Mouse (Mus musculus) hindbrain, embryonic 14.5 days (tissue): ENCODE measurements around the gene Edar. TPM values are rescaled to one million over a fixed set of nuclear protein-coding genes. Genes with fewer than 3 reads are reported as not detected.
"Not testable (repeated sequence)": the region's sequence is repeated elsewhere in the genome, so short reads cannot be mapped to it uniquely, and the experiment has no call there.

ENCODE experiments used
- ATAC-seq: fragments of 200-750 bp; cut with Nextera tagmentation; 2 replicates; pipeline ENCODE4 v1.8.0; 2017; ENCODE audit warnings: moderate number of reproducible peaks, mild to moderate bottlenecking, moderate TSS enrichment, moderate library complexity; ENCODE audit not compliant: low FRiP score
- DNase-seq: peaks from one replicate; pipeline ENCODE4 v3.0.0-alpha.2; 2015; ENCODE audit warnings: low spot score
- H3K27ac ChIP-seq: fragments of 300-500 bp; sonication (generic); 2 replicates; pipeline ENCODE4 v1.5.1; 2014; ENCODE audit warnings: mild to moderate bottlenecking, moderate library complexity
- H3K27me3 ChIP-seq: fragments of 300-500 bp; sonication (generic); 2 replicates; pipeline ENCODE4 v1.6.1; 2014; ENCODE audit warnings: mild to moderate bottlenecking, low read length, mixed read lengths; ENCODE audit not compliant: control insufficient read depth, insufficient read depth
- H3K36me3 ChIP-seq: fragments of 300-500 bp; sonication (generic); replicated peaks from 2 replicates; pipeline ENCODE4 v1.6.1; 2014; ENCODE audit not compliant: control insufficient read depth, insufficient read depth
- H3K4me1 ChIP-seq: fragments of 300-500 bp; sonication (generic); replicated peaks from 2 replicates; pipeline ENCODE4 v1.6.1; 2014; ENCODE audit warnings: antibody characterized with exemption, low read length, mixed read lengths; ENCODE audit not compliant: control insufficient read depth, insufficient read depth
- H3K4me2 ChIP-seq: fragments of 300-500 bp; sonication (generic); replicated peaks from 2 replicates; pipeline ENCODE4 v1.6.1; 2014; ENCODE audit warnings: mild to moderate bottlenecking, moderate library complexity
- H3K4me3 ChIP-seq: fragments of 300-500 bp; sonication (generic); replicated peaks from 2 replicates; pipeline ENCODE4 v1.5.1; 2014; ENCODE audit warnings: mild to moderate bottlenecking, low read length
- H3K9ac ChIP-seq: fragments of 300-500 bp; sonication (generic); 2 replicates; pipeline ENCODE4 v1.6.1; 2014
- H3K9me3 ChIP-seq: fragments of 300-500 bp; sonication (generic); 2 replicates; pipeline ENCODE4 v1.6.1; 2016; ENCODE audit warnings: low read length; ENCODE audit not compliant: control insufficient read depth
- WGBS: fragments of 180-500 bp; shearing (Covaris S2); extraction: QIAGEN DNeasy Blood & Tissue Kit; methylation state at CpG from one replicate; pipeline ENCODE4 v1.1.7; 2014; 5-methylcytosine and 5-hydroxymethylcytosine counted together
- polyA plus RNA-seq: library from polyadenylated mRNA; unstranded; fragments of >200 nt; fragmentation: Nextera tagmentation; extraction: Ambion mirVana; gene quantifications from 2 replicates; pipeline ENCODE4 v1.2.1, GENCODE M21; 2014

Gene Edar
- 0.24 and 0.25 TPM in 2 replicates for polyA plus RNA-seq

GRCm38 (mm10) chr10:58675533-58675932, at the start of gene Edar:
Gene Edar, minus strand, starts transcription at chr10:58675654.
- Histone ChIP-seq H3K27ac (no peak within 1 kb of the TSS), H3K9ac (no peak within 1 kb of the TSS), H3K4me3 (no peak within 1 kb of the TSS; the same call in 1 of the 2 replicates), H3K9me3 (no peaks in the 10 kb centered on the region), H3K36me3 (no peaks in the 10 kb centered on the region), H3K27me3 (no peaks in the 10 kb centered on the region), H3K4me1 (peaks cover 8% of the 10 kb centered on the region; the same call in 1 of the 2 replicates), H3K4me2 (peak within 1 kb of the TSS; percentile 44)
- 2% methylated on average over 20 of the region's 20 CpGs for WGBS
- DNase-seq (peak; percentile 80), ATAC-seq (peak; percentile 71)

- H3K27me3 ChIP-seq, H3K36me3 ChIP-seq, H3K4me2 ChIP-seq, H3K4me1 ChIP-seq, ATAC-seq, H3K4me3 ChIP-seq, DNase-seq, H3K9ac ChIP-seq, H3K27ac ChIP-seq, H3K9me3 ChIP-seq: not testable (repeated sequence)
Observed at GRCm38 (mm10) chr10:58718110-58718509, 42.7 kb upstream of the Edar start, which contains the start of gene Gm17542. Gene Gm17542, minus strand, starts transcription at chr10:58718210.

- H3K27ac ChIP-seq = no peak overlapping the region
- no peaks in the 10 kb centered on the region for H3K36me3 ChIP-seq
- H3K4me1 ChIP-seq = no peaks in the 10 kb centered on the region
- no peak overlapping the region for H3K9ac ChIP-seq
- H3K27me3 ChIP-seq = no peaks in the 10 kb centered on the region
- 66% methylated on average over 3 of the region's 3 CpGs for WGBS
- no peak for DNase-seq
- H3K9me3 ChIP-seq = no peaks in the 10 kb centered on the region
- H3K4me3 ChIP-seq = no peak overlapping the region
- ATAC-seq = no peak
- H3K4me2 ChIP-seq = peak overlapping the region; percentile 38; the same call in 1 of the 2 replicates
Observed at GRCm38 (mm10) chr10:58714789-58715148, 39.3 kb upstream of the Edar start.

- ATAC-seq = no peak
- Histone ChIP-seq H3K4me2 (peak overlapping the region; percentile 38), H3K27me3 (no peaks in the 10 kb centered on the region), H3K9ac (no peak overlapping the region), H3K9me3 (no peaks in the 10 kb centered on the region), H3K4me1 (no peaks in the 10 kb centered on the region), H3K4me3 (no peak overlapping the region), H3K27ac (no peak overlapping the region), H3K36me3 (no peaks in the 10 kb centered on the region)
- no peak for DNase-seq
- 43% methylated on average over 24 of the region's 24 CpGs for WGBS
Observed at GRCm38 (mm10) chr10:58713855-58714788, 38.7 kb upstream of the Edar start.

GRCm38 (mm10) chr10:58713225-58713624, 37.8 kb upstream of the Edar start:
- Histone ChIP-seq H3K9me3 (no peaks in the 10 kb centered on the region), H3K9ac (no peak overlapping the region), H3K27ac (no peak overlapping the region), H3K36me3 (no peaks in the 10 kb centered on the region), H3K27me3 (no peaks in the 10 kb centered on the region), H3K4me1 (no peaks in the 10 kb centered on the region), H3K4me2 (no peak overlapping the region), H3K4me3 (no peak overlapping the region)
- ATAC-seq (no peak), DNase-seq (no peak)
- 90% methylated on average over 7 of the region's 7 CpGs for WGBS

GRCm38 (mm10) chr10:58709021-58709420, 33.6 kb upstream of the Edar start:
- Histone ChIP-seq H3K36me3 (no peaks in the 10 kb centered on the region), H3K4me2 (no peak overlapping the region), H3K27ac (no peak overlapping the region), H3K4me3 (no peak overlapping the region), H3K4me1 (no peaks in the 10 kb centered on the region), H3K9me3 (no peaks in the 10 kb centered on the region), H3K27me3 (no peaks in the 10 kb centered on the region), H3K9ac (no peak overlapping the region)
- WGBS = 88% methylated on average over 4 of the region's 4 CpGs
- no peak for ATAC-seq
- DNase-seq = no peak

GRCm38 (mm10) chr10:58700578-58700977, 25.1 kb upstream of the Edar start:
- Histone ChIP-seq H3K9ac (no peak overlapping the region), H3K4me2 (no peak overlapping the region), H3K9me3 (0 out of 2 replicates have a peak, but pooled peaks cover 5% of the 10 kb centered on the region), H3K27ac (no peak overlapping the region), H3K4me3 (no peak overlapping the region), H3K4me1 (no peaks in the 10 kb centered on the region), H3K36me3 (no peaks in the 10 kb centered on the region), H3K27me3 (no peaks in the 10 kb centered on the region)
- WGBS = 47% methylated on average over 6 of the region's 6 CpGs
- DNase-seq = no peak
- 0 out of 2 replicates have a peak, but pooled peaks have one; percentile 21 for ATAC-seq

GRCm38 (mm10) chr10:58700160-58700559, 24.7 kb upstream of the Edar start:
- H3K4me3 ChIP-seq = no peak overlapping the region
- H3K9me3 ChIP-seq = 0 out of 2 replicates have a peak, but pooled peaks cover 5% of the 10 kb centered on the region
- peak; percentile 59; the same call in 1 of the 2 replicates for ATAC-seq
- 26% methylated on average over 4 of the region's 4 CpGs for WGBS
- no peak overlapping the region for H3K4me2 ChIP-seq
- no peaks in the 10 kb centered on the region for H3K27me3 ChIP-seq
- peak; percentile 32 for DNase-seq
- no peak overlapping the region for H3K27ac ChIP-seq
- H3K36me3 ChIP-seq = no peaks in the 10 kb centered on the region
- H3K9ac ChIP-seq = no peak overlapping the region
- no peaks in the 10 kb centered on the region for H3K4me1 ChIP-seq

- Histone ChIP-seq H3K9me3 (0 out of 2 replicates have a peak, but pooled peaks cover 5% of the 10 kb centered on the region), H3K4me3 (no peak overlapping the region), H3K27ac (no peak overlapping the region), H3K4me2 (no peak overlapping the region), H3K27me3 (no peaks in the 10 kb centered on the region), H3K9ac (no peak overlapping the region), H3K4me1 (no peaks in the 10 kb centered on the region), H3K36me3 (no peaks in the 10 kb centered on the region)
- DNase-seq = no peak
- 90% methylated on average over 4 of the region's 4 CpGs for WGBS
- no peak for ATAC-seq
Observed at GRCm38 (mm10) chr10:58698955-58699354, 23.5 kb upstream of the Edar start.
